Mouse (Mus musculus): ENCODE measurements at regions not wholly inside any gene's neighbourhood (a gene's known extent, or its start where the extent isn't known, plus 50 kb on each side); places are given as distances from the start of the nearest gene placed in this dataset.

- in situ Hi-C loops (cut with MboI; ENCODE audit: low sequenced_read_pairs in 2 of 2, unreplicated experiment in 2 of 2) = no loop called here
- Histone ChIP-seq H3K4me1 (ENCODE audit: control insufficient read depth in 2 of 2, insufficient read depth in 2 of 2, low read length in 2 of 2, poor library complexity in 1 of 2) (no peaks in the 10 kb centered on the region), H3K9me3 (ENCODE audit: control insufficient read depth, insufficient read depth, low read depth, low read length) (no peaks in the 10 kb centered on the region), H3K4me3 (ENCODE audit: insufficient read depth in 1 of 2, low read depth in 1 of 2, low read length in 2 of 2, poor library complexity in 1 of 2, severe bottlenecking in 1 of 2) (no peak overlapping the region), H3K36me3 (ENCODE audit: control insufficient read depth, insufficient read depth, low read length, poor library complexity, severe bottlenecking) (no peaks in the 10 kb centered on the region), H3K27ac (ENCODE audit: insufficient read depth, low read depth, low read length, poor library complexity, severe bottlenecking) (no peak overlapping the region), H3K9ac (ENCODE audit: insufficient read depth, low read depth, low read length, poor library complexity, severe bottlenecking) (no peak overlapping the region)
- TF ChIP-seq ZNF384 (IDR thresholded peaks at IDR 0.05; ENCODE audit: low read depth, low read length) = no peak
- TF ChIP-seq HCFC1 (IDR thresholded peaks at IDR 0.05; ENCODE audit: borderline replicate concordance, insufficient read depth, low read length) = no peak
- TF ChIP-seq ZC3H11A (IDR thresholded peaks at IDR 0.05; ENCODE audit: borderline replicate concordance, low read depth, low read length) = no peak
- TF ChIP-seq CHD2 (IDR thresholded peaks at IDR 0.05; ENCODE audit: low read depth, low read length) = no peak
- peak; percentile 69; the same call in 1 of the 2 replicates for TF ChIP-seq MAFK (IDR thresholded peaks at IDR 0.05; ENCODE audit: insufficient read depth, low read depth, low read length)
- DNase-seq (ENCODE audit: low read depth, low spot score) = no peak
Observed at GRCm38 (mm10) chr17:92408948-92409347, 789.9 kb upstream of the Adcyap1 start.
